Mouse (Mus musculus) CH12.LX (cell line): ENCODE measurements around the gene Olfr734. TPM values are rescaled to one million over a fixed set of nuclear protein-coding genes. Genes with fewer than 3 reads are reported as not detected.

Experiments used
- DNase-seq: peaks from one replicate; pipeline ENCODE4 v3.0.0-alpha.2; 2013; ENCODE audit errors: extremely low read depth
- H3K27ac ChIP-seq: 2 replicates; pipeline ENCODE4 v1.5.1; 2012; ENCODE audit warnings: low read depth, mild to moderate bottlenecking, control low read depth, moderate library complexity; ENCODE audit not compliant: insufficient read depth
- H3K27me3 ChIP-seq: replicated peaks from 2 replicates; pipeline ENCODE3; 2012; ENCODE audit warnings: inconsistent platforms
- H3K36me3 ChIP-seq, 2 experiments: replicated peaks in 1 of 2; 2 replicates each; pipeline versions ENCODE3 to v1.6.1; 2012; ENCODE audit warnings: inconsistent platforms in 1 of 2, low read length in 1 of 2, mild to moderate bottlenecking in 1 of 2, mixed read lengths in 1 of 2, moderate library complexity in 1 of 2; ENCODE audit not compliant: control insufficient read depth in 1 of 2, insufficient read depth in 1 of 2
- H3K4me1 ChIP-seq, 2 experiments: 2 replicates each; pipeline ENCODE4 v1.6.1; 2012; ENCODE audit warnings: inconsistent platforms in 1 of 2, moderate library complexity in 1 of 2; ENCODE audit not compliant: insufficient read depth in 2 of 2, control insufficient read depth in 1 of 2
- H3K4me2 ChIP-seq: 2 replicates; pipeline ENCODE4 v1.6.1; 2012; ENCODE audit warnings: low read depth, mild to moderate bottlenecking, control low read depth; ENCODE audit not compliant: poor library complexity, insufficient read depth, severe bottlenecking
- H3K4me3 ChIP-seq, 3 experiments: fragments of 150-350 bp in 1 of 3; sonication (generic) in 1 of 3; replicated peaks in 1 of 3; 2 replicates each; pipeline versions ENCODE3 to v1.5.1; 2011 to 2012; ENCODE audit warnings: low read depth in 2 of 3, low read length in 2 of 3, mild to moderate bottlenecking in 2 of 3, moderate library complexity in 2 of 3, control low read depth in 1 of 3, improper control_type of control experiment in 1 of 3, inconsistent platforms in 1 of 3, mixed read lengths in 1 of 3; ENCODE audit not compliant: poor library complexity in 1 of 3
- H3K79me2 ChIP-seq: replicated peaks from 2 replicates; pipeline ENCODE4 v1.6.1; 2012; ENCODE audit warnings: mild to moderate bottlenecking, moderate library complexity; ENCODE audit not compliant: control insufficient read depth, poor library complexity, insufficient read depth, severe bottlenecking; ENCODE audit errors: extremely low read depth
- H3K9ac ChIP-seq: 2 replicates; pipeline ENCODE4 v1.6.1; 2012; ENCODE audit warnings: low read depth, mild to moderate bottlenecking, control low read depth, moderate library complexity; ENCODE audit not compliant: insufficient read depth
- H3K9me3 ChIP-seq: replicated peaks from 2 replicates; pipeline ENCODE3; 2012; ENCODE audit warnings: low read length, inconsistent platforms, mixed read lengths
- ELF1 ChIP-seq: IDR thresholded peaks from 2 replicates; pipeline ENCODE4 v1.6.1; 2014; ENCODE audit warnings: low read depth, mild to moderate bottlenecking, inconsistent platforms, low read length, improper control_type of control experiment
- ETS1 ChIP-seq: conservative IDR thresholded peaks from 2 replicates; pipeline ENCODE4 v1.6.1; 2012; ENCODE audit warnings: low read depth, mild to moderate bottlenecking, inconsistent platforms, low read length, improper control_type of control experiment, moderate library complexity
- JUN ChIP-seq: IDR thresholded peaks from 2 replicates; pipeline ENCODE4 v1.6.1; 2011; ENCODE audit warnings: low read depth, mild to moderate bottlenecking, low read length, improper control_type of control experiment, moderate library complexity; ENCODE audit not compliant: insufficient read depth
- MEF2A ChIP-seq: IDR thresholded peaks from 2 replicates; pipeline ENCODE4 v1.6.1; 2014; ENCODE audit warnings: low read depth, mild to moderate bottlenecking, inconsistent platforms, low read length, improper control_type of control experiment, borderline replicate concordance
- NRF1 ChIP-seq: IDR thresholded peaks from 2 replicates; pipeline ENCODE4 v1.6.1; 2014; ENCODE audit warnings: low read depth, mild to moderate bottlenecking, inconsistent platforms, low read length, improper control_type of control experiment, moderate library complexity
- RAD21 ChIP-seq: IDR thresholded peaks from 2 replicates; pipeline ENCODE4 v1.6.1; 2011; ENCODE audit warnings: low read depth, mild to moderate bottlenecking, low read length, improper control_type of control experiment, moderate library complexity
- RCOR1 ChIP-seq: conservative IDR thresholded peaks from 2 replicates; pipeline ENCODE4 v1.6.1; 2012; ENCODE audit warnings: low read depth, mild to moderate bottlenecking, inconsistent platforms, low read length, improper control_type of control experiment
- SIN3A ChIP-seq: IDR thresholded peaks from 2 replicates; pipeline ENCODE4 v1.6.1; 2012; ENCODE audit warnings: low read length, improper control_type of control experiment, inconsistent platforms
- TBP ChIP-seq: conservative IDR thresholded peaks from 2 replicates; pipeline ENCODE4 v1.6.1; 2011; ENCODE audit warnings: low read depth, low read length, improper control_type of control experiment
- USF1 ChIP-seq: IDR thresholded peaks from 2 replicates; pipeline ENCODE4 v1.6.1; 2014; ENCODE audit warnings: low read depth, mild to moderate bottlenecking, inconsistent platforms, low read length, improper control_type of control experiment
- ZMIZ1 ChIP-seq: IDR thresholded peaks from 2 replicates; pipeline ENCODE4 v1.6.1; 2012; ENCODE audit warnings: low read depth, mild to moderate bottlenecking, inconsistent platforms, low read length, improper control_type of control experiment
- dilution Hi-C: fragments of 300-500 bp; cut with MboI; formaldehyde crosslinking; loops from 2 replicates; pipeline ENCODE4 v1.14.3; 2020; ENCODE audit warnings: low sequenced_read_pairs; ENCODE audit not compliant: extremely low pct_unique_long_range_greater_than_20kb, extremely low pct_ligation_motif_present
- in situ Hi-C: fragments of 300-500 bp; cut with MboI; formaldehyde crosslinking; loops from 3 replicates; pipeline ENCODE4 v1.14.3; 2019; ENCODE audit warnings: low sequenced_read_pairs, low pct_ligation_motif_present, low pct_unique_long_range_greater_than_20kb, mixed read lengths
- polyA plus RNA-seq: library from polyadenylated mRNA; unstranded; fragments of >175 nt; gene quantifications from 2 replicates; pipeline ENCODE4 v1.2.1, GENCODE M21; 2012; ENCODE audit warnings: low read depth; ENCODE audit not compliant: insufficient read length
- total RNA-seq, 2 experiments: library from RNA; depleted of rRNA; stranded (reverse); fragments of 300-350 nt in 1 of 2; fragments of >200 nt in 1 of 2; gene quantifications; 2 replicates each; pipeline ENCODE4 v1.2.3; 2012 to 2014

Gene Olfr734
- total and polyA plus RNA-seq, 3 experiments: not detected

GRCm38 (mm10) chr14:50301422-50301821, 25.1 kb downstream of the Olfr734 start, which contains the start of gene Olfr733:
Gene Olfr733, minus strand, starts transcription at chr14:50301522.
- no peak for DNase-seq
- Histone ChIP-seq H3K9ac (no peak within 1 kb of the TSS), H3K9me3 (no peaks in the 10 kb centered on the region), H3K4me2 (no peak within 1 kb of the TSS), H3K79me2 (no peaks in the 10 kb centered on the region), H3K4me1 (no peaks in the 10 kb centered on the region), H3K4me3 (no peak within 1 kb of the TSS), H3K27ac (no peak within 1 kb of the TSS)
- TF ChIP-seq TBP (no peak), SIN3A (no peak), ETS1 (no peak), RCOR1 (no peak), RAD21 (no peak), USF1 (no peak), ELF1 (no peak), NRF1 (no peak), JUN (no peak), MEF2A (no peak)
- TF ChIP-seq, all 38 proteins: peak for 0
- peaks cover 4% of the 10 kb centered on the region for H3K27me3 ChIP-seq
- dilution Hi-C loops: no loop called here
- H3K36me3 ChIP-seq: no peaks in the 10 kb centered on the region
- in situ Hi-C loops: no loop called here

GRCm38 (mm10) chr14:50284106-50284505, 42.5 kb downstream of the Olfr734 start, which contains the start of gene Olfr732:
Gene Olfr732, minus strand, starts transcription at chr14:50284206.
- H3K4me1 ChIP-seq: no peaks in the 10 kb centered on the region
- no peak for DNase-seq
- H3K36me3 ChIP-seq: no peaks in the 10 kb centered on the region
- no peak within 1 kb of the TSS for H3K4me2 ChIP-seq
- no peaks in the 10 kb centered on the region for H3K79me2 ChIP-seq
- TF ChIP-seq ZMIZ1: no peak
- TF ChIP-seq, all 38 proteins: peak for 0
- Histone ChIP-seq H3K27ac (no peak within 1 kb of the TSS), H3K9me3 (no peaks in the 10 kb centered on the region), H3K27me3 (no peaks in the 10 kb centered on the region), H3K4me3 (no peak within 1 kb of the TSS), H3K9ac (no peak within 1 kb of the TSS)
- dilution Hi-C loops: no loop called here
- in situ Hi-C loops: no loop called here

Other genes with a start within 250 kb of the Olfr734 start
- not detected in 2 replicates for gene Olfr726, start 235.8 kb downstream of the Olfr734 start, total RNA-seq (2012; rRNA removed)
- gene Olfr726, start 235.8 kb downstream of the Olfr734 start, total RNA-seq (2014; rRNA removed): not detected in 2 replicates
- not detected in 2 replicates for gene Olfr726, start 235.8 kb downstream of the Olfr734 start, polyA plus RNA-seq
- gene Olfr727, start 203.6 kb downstream of the Olfr734 start, total RNA-seq (2012; rRNA removed): not detected in 2 replicates
- not detected in 2 replicates for gene Olfr727, start 203.6 kb downstream of the Olfr734 start, total RNA-seq (2014; rRNA removed)
- gene Olfr727, start 203.6 kb downstream of the Olfr734 start, polyA plus RNA-seq: not detected in 2 replicates
- not detected in 2 replicates for gene Olfr728, start 184.1 kb downstream of the Olfr734 start, total RNA-seq (2012; rRNA removed)
- not detected in 2 replicates for gene Olfr728, start 184.1 kb downstream of the Olfr734 start, total RNA-seq (2014; rRNA removed)
- not detected in 2 replicates for gene Olfr728, start 184.1 kb downstream of the Olfr734 start, polyA plus RNA-seq
- gene Olfr729, start 173.9 kb downstream of the Olfr734 start, total RNA-seq (2012; rRNA removed): not detected in 2 replicates
- gene Olfr729, start 173.9 kb downstream of the Olfr734 start, total RNA-seq (2014; rRNA removed): not detected in 2 replicates
- gene Olfr729, start 173.9 kb downstream of the Olfr734 start, polyA plus RNA-seq: 0.09 TPM in 1 of 2 replicates, not detected in the other
- gene Olfr730, start 138.6 kb downstream of the Olfr734 start, total RNA-seq (2012; rRNA removed): not detected in 2 replicates
- gene Olfr730, start 138.6 kb downstream of the Olfr734 start, total RNA-seq (2014; rRNA removed): not detected in 2 replicates
- gene Olfr730, start 138.6 kb downstream of the Olfr734 start, polyA plus RNA-seq: not detected in 2 replicates
- gene Olfr731, start 84.9 kb downstream of the Olfr734 start, total RNA-seq (2012; rRNA removed): not detected in 2 replicates
- not detected in 2 replicates for gene Olfr731, start 84.9 kb downstream of the Olfr734 start, total RNA-seq (2014; rRNA removed)
- gene Olfr731, start 84.9 kb downstream of the Olfr734 start, polyA plus RNA-seq: not detected in 2 replicates
- not detected in 2 replicates for gene Olfr732, start 42.6 kb downstream of the Olfr734 start, total RNA-seq (2012; rRNA removed)
- gene Olfr732, start 42.6 kb downstream of the Olfr734 start, total RNA-seq (2014; rRNA removed): not detected in 2 replicates
- not detected in 2 replicates for gene Olfr732, start 42.6 kb downstream of the Olfr734 start, polyA plus RNA-seq
- not detected in 2 replicates for gene Olfr733, start 25.2 kb downstream of the Olfr734 start, total RNA-seq (2012; rRNA removed)
- gene Olfr733, start 25.2 kb downstream of the Olfr734 start, total RNA-seq (2014; rRNA removed): not detected in 2 replicates
- not detected in 2 replicates for gene Olfr733, start 25.2 kb downstream of the Olfr734 start, polyA plus RNA-seq
- not detected in 2 replicates for gene Olfr735, start 22.1 kb upstream of the Olfr734 start, total RNA-seq (2012; rRNA removed)
- not detected in 2 replicates for gene Olfr735, start 22.1 kb upstream of the Olfr734 start, total RNA-seq (2014; rRNA removed)
- not detected in 2 replicates for gene Olfr735, start 22.1 kb upstream of the Olfr734 start, polyA plus RNA-seq
- not detected in 2 replicates for gene Tlr11, start 31.2 kb upstream of the Olfr734 start, total RNA-seq (2012; rRNA removed)
- gene Tlr11, start 31.2 kb upstream of the Olfr734 start, total RNA-seq (2014; rRNA removed): not detected in 2 replicates
- not detected in 2 replicates for gene Tlr11, start 31.2 kb upstream of the Olfr734 start, polyA plus RNA-seq
- gene Olfr736, start 54.4 kb upstream of the Olfr734 start, total RNA-seq (2012; rRNA removed): not detected in 2 replicates
- not detected in 2 replicates for gene Olfr736, start 54.4 kb upstream of the Olfr734 start, total RNA-seq (2014; rRNA removed)
- not detected in 2 replicates for gene Olfr736, start 54.4 kb upstream of the Olfr734 start, polyA plus RNA-seq
- gene Olfr738, start 80.8 kb upstream of the Olfr734 start, total RNA-seq (2012; rRNA removed): not detected in 2 replicates
- not detected in 2 replicates for gene Olfr738, start 80.8 kb upstream of the Olfr734 start, total RNA-seq (2014; rRNA removed)
- gene Olfr738, start 80.8 kb upstream of the Olfr734 start, polyA plus RNA-seq: not detected in 2 replicates
- not detected in 2 replicates for gene Olfr739, start 91.9 kb upstream of the Olfr734 start, total RNA-seq (2012; rRNA removed)
- not detected in 2 replicates for gene Olfr739, start 91.9 kb upstream of the Olfr734 start, total RNA-seq (2014; rRNA removed)
- gene Olfr739, start 91.9 kb upstream of the Olfr734 start, polyA plus RNA-seq: not detected in 2 replicates
- not detected in 2 replicates for gene Olfr740, start 118.8 kb upstream of the Olfr734 start, total RNA-seq (2012; rRNA removed)
- gene Olfr740, start 118.8 kb upstream of the Olfr734 start, total RNA-seq (2014; rRNA removed): not detected in 2 replicates
- gene Olfr740, start 118.8 kb upstream of the Olfr734 start, polyA plus RNA-seq: not detected in 2 replicates
- gene Olfr741, start 146.0 kb upstream of the Olfr734 start, total RNA-seq (2012; rRNA removed): not detected in 2 replicates
- not detected in 2 replicates for gene Olfr741, start 146.0 kb upstream of the Olfr734 start, total RNA-seq (2014; rRNA removed)
- not detected in 2 replicates for gene Olfr741, start 146.0 kb upstream of the Olfr734 start, polyA plus RNA-seq
- not detected in 2 replicates for gene Olfr742, start 176.8 kb upstream of the Olfr734 start, total RNA-seq (2012; rRNA removed)
- gene Olfr742, start 176.8 kb upstream of the Olfr734 start, total RNA-seq (2014; rRNA removed): not detected in 2 replicates
- gene Olfr742, start 176.8 kb upstream of the Olfr734 start, polyA plus RNA-seq: not detected in 2 replicates
- not detected in 2 replicates for gene Olfr743, start 195.1 kb upstream of the Olfr734 start, total RNA-seq (2012; rRNA removed)
- not detected in 2 replicates for gene Olfr743, start 195.1 kb upstream of the Olfr734 start, total RNA-seq (2014; rRNA removed)
- not detected in 2 replicates for gene Olfr743, start 195.1 kb upstream of the Olfr734 start, polyA plus RNA-seq